Mouse (Mus musculus) heart, embryonic 11.5 days (tissue): ENCODE data around the gene Pde4c. TPM values are rescaled to one million over a fixed set of nuclear protein-coding genes. Genes with fewer than 3 reads are reported as not detected.

ENCODE experiments used
- ATAC-seq: fragments of 200-750 bp; cut with Nextera tagmentation; replicated peaks from 2 replicates; pipeline ENCODE4 v1.8.0; 2017; ENCODE audit warnings: moderate library complexity; ENCODE audit not compliant: insufficient number of reproducible peaks, low FRiP score, low TSS enrichment
- H3K27ac ChIP-seq: fragments of 300-500 bp; sonication (generic); 2 replicates; pipeline ENCODE4 v1.5.1; 2014; ENCODE audit warnings: mild to moderate bottlenecking, low read depth, low read length
- H3K27me3 ChIP-seq: fragments of 300-500 bp; sonication (generic); 2 replicates; pipeline ENCODE4 v1.6.1; 2014; ENCODE audit warnings: mild to moderate bottlenecking, low read length, mixed read lengths; ENCODE audit not compliant: control insufficient read depth, insufficient read depth
- H3K36me3 ChIP-seq: fragments of 300-500 bp; sonication (generic); 2 replicates; pipeline ENCODE4 v1.6.1; 2014; ENCODE audit warnings: mild to moderate bottlenecking, low read length, moderate library complexity, mixed read lengths; ENCODE audit not compliant: control insufficient read depth, insufficient read depth
- H3K4me1 ChIP-seq: fragments of 300-500 bp; sonication (generic); 2 replicates; pipeline ENCODE4 v1.6.1; 2014; ENCODE audit warnings: low read length; ENCODE audit not compliant: control insufficient read depth, insufficient read depth
- H3K4me2 ChIP-seq: fragments of 300-500 bp; sonication (generic); 2 replicates; pipeline ENCODE4 v1.6.1; 2014; ENCODE audit warnings: mild to moderate bottlenecking, moderate library complexity
- H3K4me3 ChIP-seq: fragments of 300-500 bp; sonication (generic); 2 replicates; pipeline ENCODE4 v1.5.1; 2014; ENCODE audit warnings: low read depth, low read length
- H3K9ac ChIP-seq: fragments of 300-500 bp; sonication (generic); 2 replicates; pipeline ENCODE4 v1.6.1; 2014; ENCODE audit warnings: mild to moderate bottlenecking, low read depth, low read length, moderate library complexity
- H3K9me3 ChIP-seq: fragments of 300-500 bp; sonication (generic); replicated peaks from 2 replicates; pipeline ENCODE4 v1.6.1; 2016; ENCODE audit warnings: low read length; ENCODE audit not compliant: control insufficient read depth
- WGBS: fragments of 180-500 bp; shearing (Covaris S2); extraction: QIAGEN DNeasy Blood & Tissue Kit; methylation state at CpG from one replicate; pipeline ENCODE4 v1.1.7; 2014; ENCODE audit not compliant: insufficient replicate concordance; 5-methylcytosine and 5-hydroxymethylcytosine counted together
- microRNA-seq: library from miRNA; unstranded; fragments of <30 nt; microRNA quantifications from one replicate; pipeline ENCODE4, GENCODE M21; 2016; ENCODE audit warnings: borderline number of aligned reads
- polyA plus RNA-seq: library from polyadenylated mRNA; unstranded; fragments of >200 nt; fragmentation: Nextera tagmentation; extraction: Ambion mirVana; gene quantifications from 2 replicates; pipeline ENCODE4 v1.2.1, GENCODE M21; 2014

The Pde4c gene
- polyA plus RNA-seq, 1 experiment from 2014 or later = not detected

- Histone ChIP-seq H3K36me3 (no peaks in the 10 kb centered on the region), H3K4me3 (peak overlapping the region; percentile 54), H3K4me2 (peak overlapping the region; percentile 90), H3K27ac (no peak overlapping the region), H3K27me3 (peaks cover 61% of the 10 kb centered on the region), H3K9me3 (no peaks in the 10 kb centered on the region), H3K4me1 (peaks cover 12% of the 10 kb centered on the region), H3K9ac (peak overlapping the region; percentile 71)
- no peak for ATAC-seq
- WGBS = 2% methylated on average over 54 of the region's 54 CpGs
Observed at GRCm38 (mm10) chr8:70796403-70797080, 73.0 kb downstream of the Pde4c start.

- Histone ChIP-seq H3K9me3 (no peaks in the 10 kb centered on the region), H3K4me2 (peak overlapping the region; percentile 90), H3K36me3 (no peaks in the 10 kb centered on the region), H3K27me3 (peaks cover 69% of the 10 kb centered on the region), H3K4me3 (peak overlapping the region; percentile 54), H3K9ac (peak overlapping the region; percentile 71), H3K4me1 (peaks cover 8% of the 10 kb centered on the region; the same call in 1 of the 2 replicates), H3K27ac (no peak overlapping the region)
- ATAC-seq = peak; percentile 83
- under 1% methylated on average over 53 of the region's 57 CpGs for WGBS
Observed at GRCm38 (mm10) chr8:70797081-70798070, 73.9 kb downstream of the Pde4c start.

GRCm38 (mm10) chr8:70798281-70798680, 74.8 kb downstream of the Pde4c start:
- Histone ChIP-seq H3K9ac (0 out of 2 replicates have a peak overlapping the region, but pooled peaks have one; percentile 71), H3K4me3 (peak overlapping the region; percentile 54), H3K27me3 (peaks cover 77% of the 10 kb centered on the region), H3K36me3 (no peaks in the 10 kb centered on the region), H3K4me1 (0 out of 2 replicates have a peak, but pooled peaks cover 2% of the 10 kb centered on the region), H3K27ac (no peak overlapping the region), H3K9me3 (no peaks in the 10 kb centered on the region), H3K4me2 (peak overlapping the region; percentile 90)
- no peak for ATAC-seq
- WGBS = 16% methylated on average over 15 of the region's 15 CpGs

GRCm38 (mm10) chr8:70800648-70801047, 77.1 kb downstream of the Pde4c start:
- no peak for ATAC-seq
- 43% methylated on average over 10 of the region's 10 CpGs for WGBS
- H3K27me3 ChIP-seq = peaks cover 76% of the 10 kb centered on the region

More at GRCm38 (mm10) chr8:70800648-70801047, 77.1 kb downstream of the Pde4c start:
- no peaks in the 10 kb centered on the region for H3K36me3 ChIP-seq
- H3K4me1 ChIP-seq = peaks cover 14% of the 10 kb centered on the region; the same call in 1 of the 2 replicates
- H3K9ac ChIP-seq = no peak overlapping the region
- no peaks in the 10 kb centered on the region for H3K9me3 ChIP-seq
- no peak overlapping the region for H3K4me3 ChIP-seq
- H3K4me2 ChIP-seq = no peak overlapping the region
- H3K27ac ChIP-seq = no peak overlapping the region

Small RNAs within 50 kb of the gene (microRNA-seq; reads per million reads assigned to microRNA genes)
- gene Mir7240 = 1.2 reads per million, percentile 16 among the genes with 10 or more reads in this experiment

Other genes starting within 250 kb of the Pde4c start
- gene Klhl26, start 246.8 kb upstream of the Pde4c start, polyA plus RNA-seq = 9.2 and 10.1 TPM in 2 replicates
- 0.44 and 0.86 TPM in 2 replicates for gene Tmem59l, start 236.4 kb upstream of the Pde4c start, polyA plus RNA-seq
- gene Crlf1, start 230.6 kb upstream of the Pde4c start, polyA plus RNA-seq = 0.80 and 3.8 TPM in 2 replicates
- 109 and 124 TPM in 2 replicates for gene Rex1bd, start 217.0 kb upstream of the Pde4c start, polyA plus RNA-seq
- 798 and 827 TPM in 2 replicates for gene Uba52, start 212.9 kb upstream of the Pde4c start, polyA plus RNA-seq
- 202 and 212 TPM in 2 replicates for gene Fkbp8, start 196.0 kb upstream of the Pde4c start, polyA plus RNA-seq
- gene Kxd1, start 195.8 kb upstream of the Pde4c start, polyA plus RNA-seq = 67.3 and 68.1 TPM in 2 replicates
- gene Ell, start 184.3 kb upstream of the Pde4c start, polyA plus RNA-seq = 14.1 and 14.7 TPM in 2 replicates
- 86.0 and 95.3 TPM in 2 replicates for gene Isyna1, start 129.3 kb upstream of the Pde4c start, polyA plus RNA-seq
- 72.5 and 78.9 TPM in 2 replicates for gene Ssbp4, start 114.8 kb upstream of the Pde4c start, polyA plus RNA-seq
- 0.19 and 0.59 TPM in 2 replicates for gene Lrrc25, start 107.6 kb upstream of the Pde4c start, polyA plus RNA-seq
- 0.26 and 0.37 TPM in 2 replicates for gene Gdf15, start 91.3 kb upstream of the Pde4c start, polyA plus RNA-seq
- 38.9 and 41.6 TPM in 2 replicates for gene Pgpep1, start 63.3 kb upstream of the Pde4c start, polyA plus RNA-seq
- gene Lsm4, start 50.5 kb upstream of the Pde4c start, polyA plus RNA-seq = 296 and 308 TPM in 2 replicates
- gene Jund, start 24.8 kb upstream of the Pde4c start, polyA plus RNA-seq = 97.8 and 102 TPM in 2 replicates
- gene Iqcn, start 20.3 kb upstream of the Pde4c start, polyA plus RNA-seq = not detected in 2 replicates
- gene Gm3336, start 5.2 kb upstream of the Pde4c start, polyA plus RNA-seq = not detected in 2 replicates
- 16.2 and 21.3 TPM in 2 replicates for gene Rab3a, start 31.0 kb downstream of the Pde4c start, polyA plus RNA-seq
- 42.5 and 42.6 TPM in 2 replicates for gene Mpv17l2, start 37.2 kb downstream of the Pde4c start, polyA plus RNA-seq
- gene Pik3r2, start 53.0 kb downstream of the Pde4c start, polyA plus RNA-seq = 21.5 and 23.1 TPM in 2 replicates
- 7.8 and 8.5 TPM in 2 replicates for gene Mast3, start 81.3 kb downstream of the Pde4c start, polyA plus RNA-seq
- 0.07 TPM in 1 of 2 replicates, not detected in the other for gene Il12rb1, start 84.7 kb downstream of the Pde4c start, polyA plus RNA-seq
- 2.4 and 3.2 TPM in 2 replicates for gene Arrdc2, start 116.0 kb downstream of the Pde4c start, polyA plus RNA-seq
- gene Kcnn1, start 139.5 kb downstream of the Pde4c start, polyA plus RNA-seq = 0.55 and 1.1 TPM in 2 replicates
- gene Ccdc124, start 150.2 kb downstream of the Pde4c start, polyA plus RNA-seq = 102 and 109 TPM in 2 replicates
- 0.06 TPM in 1 of 2 replicates, not detected in the other for gene Slc5a5, start 169.0 kb downstream of the Pde4c start, polyA plus RNA-seq
- gene Rpl18a, start 173.7 kb downstream of the Pde4c start, polyA plus RNA-seq = 2,782 and 3,146 TPM in 2 replicates
- 26.0 and 31.1 TPM in 2 replicates for gene Map1s, start 182.2 kb downstream of the Pde4c start, polyA plus RNA-seq